Mouse (Mus musculus): ENCODE data around the gene Mapk8. TPM values are rescaled to one million over a fixed set of nuclear protein-coding genes. Genes with fewer than 3 reads are reported as not detected.

Gene Mapk8
- polyA plus RNA-seq, 1 experiment = 14.3 TPM

GRCm38 (mm10) chr14:33423003-33423402 lies 24.0 kb downstream of the Mapk8 start:
- TF ChIP-seq POLR2A (IDR thresholded peaks at IDR 0.05; ENCODE audit: borderline replicate concordance, control insufficient read depth, low read depth, low read length) = no peak
- no peak overlapping the region for H3K27ac ChIP-seq (ENCODE audit: control insufficient read depth, insufficient read depth, low read depth, low read length, poor library complexity)
- H3K4me1 ChIP-seq (ENCODE audit: control insufficient read depth, insufficient read depth, low read length) = no peaks in the 10 kb centered on the region; the same call in 1 of the 2 replicates
- 9% methylated on average over 1 of the region's 1 CpGs for WGBS
- no peak overlapping the region for H3K4me3 ChIP-seq (replicated peaks; ENCODE audit: control insufficient read depth, low read depth, low read length)

DNA sequence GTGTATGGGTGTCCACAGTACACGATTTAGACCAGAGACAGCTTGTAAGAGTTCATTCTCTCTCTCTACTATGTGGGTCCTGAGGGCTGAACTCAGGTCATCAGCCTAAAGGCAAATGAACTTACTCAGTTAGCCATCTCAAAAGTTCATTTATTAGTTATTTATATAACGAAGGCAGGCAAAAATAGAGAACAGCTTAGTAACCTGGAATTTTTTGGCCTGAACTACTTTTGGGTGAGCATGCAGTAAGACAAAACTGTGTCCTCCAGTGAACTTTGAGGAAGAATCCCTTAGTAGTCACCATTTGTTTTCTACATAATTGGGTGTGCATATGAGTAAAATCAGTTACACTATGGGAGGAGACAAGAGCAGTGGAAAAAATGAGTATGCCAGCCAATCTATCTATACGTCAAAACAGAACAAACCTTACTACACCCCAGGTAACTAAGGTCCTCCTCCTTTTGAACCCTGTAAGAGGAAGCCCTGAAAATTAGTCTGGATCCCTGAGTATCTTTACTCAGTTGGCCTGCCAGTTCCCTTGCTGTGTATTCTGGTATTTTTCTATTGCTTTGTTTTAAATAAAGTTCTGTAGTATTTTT lies 28.5 kb downstream of the Mapk8 start:
- WGBS = 80% methylated on average over 3 of the region's 3 CpGs
- H3K4me1 ChIP-seq (ENCODE audit: control insufficient read depth, insufficient read depth, low read length) = no peaks in the 10 kb centered on the region
- H3K27ac ChIP-seq (ENCODE audit: control insufficient read depth, insufficient read depth, low read depth, low read length, poor library complexity) = no peak overlapping the region
- TF ChIP-seq POLR2A (IDR thresholded peaks at IDR 0.05; ENCODE audit: borderline replicate concordance, control insufficient read depth, low read depth, low read length) (no peak), CTCF (IDR thresholded peaks at IDR 0.05; ENCODE audit: control insufficient read depth, insufficient read depth, low read length) (no peak)
- H3K4me3 ChIP-seq (replicated peaks; ENCODE audit: control insufficient read depth, low read depth, low read length) = no peak overlapping the region

GRCm38 (mm10) chr14:33415746-33416145 lies 31.2 kb downstream of the Mapk8 start:
- TF ChIP-seq CTCF (IDR thresholded peaks at IDR 0.05; ENCODE audit: control insufficient read depth, insufficient read depth, low read length) (no peak), POLR2A (IDR thresholded peaks at IDR 0.05; ENCODE audit: borderline replicate concordance, control insufficient read depth, low read depth, low read length) (no peak)
- no peak overlapping the region for H3K27ac ChIP-seq (ENCODE audit: control insufficient read depth, insufficient read depth, low read depth, low read length, poor library complexity)
- 73% methylated on average over 1 of the region's 1 CpGs for WGBS
- no peaks in the 10 kb centered on the region for H3K4me1 ChIP-seq (ENCODE audit: control insufficient read depth, insufficient read depth, low read length)
- no peak overlapping the region for H3K4me3 ChIP-seq (replicated peaks; ENCODE audit: control insufficient read depth, low read depth, low read length)

- no peak overlapping the region for H3K4me3 ChIP-seq (replicated peaks; ENCODE audit: control insufficient read depth, low read depth, low read length)
- no peak overlapping the region for H3K27ac ChIP-seq (ENCODE audit: control insufficient read depth, insufficient read depth, low read depth, low read length, poor library complexity)
- no peaks in the 10 kb centered on the region; the same call in 1 of the 2 replicates for H3K4me1 ChIP-seq (ENCODE audit: control insufficient read depth, insufficient read depth, low read length)
- TF ChIP-seq CTCF (IDR thresholded peaks at IDR 0.05; ENCODE audit: control insufficient read depth, insufficient read depth, low read length) = no peak
- no peak for TF ChIP-seq POLR2A (IDR thresholded peaks at IDR 0.05; ENCODE audit: borderline replicate concordance, control insufficient read depth, low read depth, low read length)
- 82% methylated on average over 1 of the region's 1 CpGs for WGBS
Measured at GRCm38 (mm10) chr14:33402331-33402730, 44.6 kb downstream of the Mapk8 start.

- TF ChIP-seq POLR2A (IDR thresholded peaks at IDR 0.05; ENCODE audit: borderline replicate concordance, control insufficient read depth, low read depth, low read length) (no peak), CTCF (IDR thresholded peaks at IDR 0.05; ENCODE audit: control insufficient read depth, insufficient read depth, low read length) (no peak)
- WGBS = 21% methylated on average over 3 of the region's 3 CpGs
Measured at GRCm38 (mm10) chr14:33400019-33400418, 46.9 kb downstream of the Mapk8 start.

DNA sequence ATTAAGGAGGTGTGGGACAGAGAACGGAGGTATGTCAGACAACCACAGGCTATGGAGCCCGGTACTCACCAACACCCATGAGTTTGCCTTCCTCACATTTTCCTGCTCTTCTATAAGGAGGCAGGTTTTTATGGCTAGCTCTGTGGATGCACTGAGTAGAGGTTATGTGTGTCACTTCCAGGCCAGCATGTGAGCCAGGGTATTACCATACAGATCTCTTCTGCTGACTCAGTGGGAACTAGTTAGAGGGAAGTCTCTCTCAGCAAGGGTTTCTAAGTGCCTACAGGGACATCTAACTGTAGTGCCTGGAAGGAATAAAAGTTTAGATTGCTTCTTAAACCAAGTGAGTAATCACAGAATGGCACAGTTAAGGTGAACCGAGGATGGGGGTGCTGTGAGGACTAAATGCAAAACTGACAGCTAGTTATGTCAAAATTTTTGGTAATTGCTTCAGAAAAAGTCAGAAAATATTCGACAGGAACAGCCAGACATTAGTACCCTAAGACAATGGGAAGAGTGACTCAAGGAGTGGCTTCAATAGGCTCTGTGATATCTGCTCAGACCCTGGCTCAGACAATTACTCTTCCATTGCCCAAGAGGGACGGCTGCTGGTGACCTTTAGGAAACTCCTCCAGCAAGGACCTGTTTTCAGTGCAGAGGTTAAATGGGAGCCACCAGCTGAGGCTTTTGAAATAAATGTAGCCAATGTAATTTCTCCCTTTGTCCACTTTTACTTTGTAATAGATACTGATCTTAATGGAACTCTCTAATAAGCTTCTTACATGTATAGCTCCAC lies 48.7 kb downstream of the Mapk8 start:
- Histone ChIP-seq H3K4me3 (replicated peaks; ENCODE audit: control insufficient read depth, low read depth, low read length) (no peak overlapping the region), H3K27ac (ENCODE audit: control insufficient read depth, insufficient read depth, low read depth, low read length, poor library complexity) (no peak overlapping the region), H3K4me1 (ENCODE audit: control insufficient read depth, insufficient read depth, low read length) (no peaks in the 10 kb centered on the region; the same call in 1 of the 2 replicates)
- TF ChIP-seq CTCF (IDR thresholded peaks at IDR 0.05; ENCODE audit: control insufficient read depth, insufficient read depth, low read length) (no peak), POLR2A (IDR thresholded peaks at IDR 0.05; ENCODE audit: borderline replicate concordance, control insufficient read depth, low read depth, low read length) (no peak)
- WGBS = 79% methylated on average over 5 of the region's 5 CpGs

More at GRCm38 (mm10) chr14:33400019-33400418, 46.9 kb downstream of the Mapk8 start:
- Histone ChIP-seq H3K27ac (ENCODE audit: control insufficient read depth, insufficient read depth, low read depth, low read length, poor library complexity) (no peak overlapping the region), H3K4me1 (ENCODE audit: control insufficient read depth, insufficient read depth, low read length) (no peaks in the 10 kb centered on the region; the same call in 1 of the 2 replicates), H3K4me3 (replicated peaks; ENCODE audit: control insufficient read depth, low read depth, low read length) (no peak overlapping the region)

GRCm38 (mm10) chr14:33380830-33381457 lies 66.0 kb downstream of the Mapk8 start:
- WGBS = 81% methylated on average over 6 of the region's 6 CpGs
- TF ChIP-seq POLR2A (IDR thresholded peaks at IDR 0.05; ENCODE audit: borderline replicate concordance, control insufficient read depth, low read depth, low read length) (no peak), CTCF (IDR thresholded peaks at IDR 0.05; ENCODE audit: control insufficient read depth, insufficient read depth, low read length) (no peak)
- no peak overlapping the region for H3K4me3 ChIP-seq (replicated peaks; ENCODE audit: control insufficient read depth, low read depth, low read length)
- H3K27ac ChIP-seq (ENCODE audit: control insufficient read depth, insufficient read depth, low read depth, low read length, poor library complexity) = no peak overlapping the region
- no peaks in the 10 kb centered on the region for H3K4me1 ChIP-seq (ENCODE audit: control insufficient read depth, insufficient read depth, low read length)

- 43% methylated on average over 5 of the region's 5 CpGs for WGBS
- Histone ChIP-seq H3K4me3 (replicated peaks; ENCODE audit: control insufficient read depth, low read depth, low read length) (no peak overlapping the region), H3K4me1 (ENCODE audit: control insufficient read depth, insufficient read depth, low read length) (no peaks in the 10 kb centered on the region), H3K27ac (ENCODE audit: control insufficient read depth, insufficient read depth, low read depth, low read length, poor library complexity) (no peak overlapping the region)
- TF ChIP-seq POLR2A (IDR thresholded peaks at IDR 0.05; ENCODE audit: borderline replicate concordance, control insufficient read depth, low read depth, low read length) = no peak
- no peak for TF ChIP-seq CTCF (IDR thresholded peaks at IDR 0.05; ENCODE audit: control insufficient read depth, insufficient read depth, low read length)
Measured at GRCm38 (mm10) chr14:33378723-33379122, 68.2 kb downstream of the Mapk8 start.
